Mouse (Mus musculus) neural tube, embryonic 10.5 days (tissue): ENCODE data around the gene Kctd8.
"Not testable (repeated sequence)": the region's sequence is repeated elsewhere in the genome, so short reads cannot be mapped to it uniquely, and the experiment has no call there.

Source experiments
- DNase-seq: peaks from one replicate; pipeline ENCODE4 v3.0.0-alpha.2; 2017; ENCODE audit warnings: low spot score; ENCODE audit errors: extremely low spot score

Gene Kctd8

GRCm38 (mm10) chr5:69340919-69341801, at the start of gene Kctd8:
Gene Kctd8 (minus strand): TSS chr5:69341679.
- DNase-seq: peak; percentile 74

DNA sequence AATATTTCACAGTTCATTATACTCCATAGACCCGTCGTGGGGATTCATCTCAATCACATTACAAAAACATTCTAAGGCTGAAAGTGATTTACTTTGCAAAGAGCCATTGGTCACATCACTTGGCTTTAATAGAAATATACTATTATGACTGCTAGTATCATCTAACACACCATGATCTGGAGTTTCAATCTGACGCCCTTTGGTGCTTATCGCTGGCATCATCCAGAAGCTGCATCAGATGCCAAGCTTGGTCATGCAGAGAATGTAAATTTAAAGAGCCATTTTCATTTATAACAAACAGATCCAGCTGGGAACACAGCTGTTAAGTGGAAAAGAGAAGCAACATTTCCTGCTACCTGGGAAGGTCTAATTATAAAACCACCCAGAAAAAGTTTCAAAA, 37.6 kb upstream of the Kctd8 start:
- DNase-seq: no peak

DNA sequence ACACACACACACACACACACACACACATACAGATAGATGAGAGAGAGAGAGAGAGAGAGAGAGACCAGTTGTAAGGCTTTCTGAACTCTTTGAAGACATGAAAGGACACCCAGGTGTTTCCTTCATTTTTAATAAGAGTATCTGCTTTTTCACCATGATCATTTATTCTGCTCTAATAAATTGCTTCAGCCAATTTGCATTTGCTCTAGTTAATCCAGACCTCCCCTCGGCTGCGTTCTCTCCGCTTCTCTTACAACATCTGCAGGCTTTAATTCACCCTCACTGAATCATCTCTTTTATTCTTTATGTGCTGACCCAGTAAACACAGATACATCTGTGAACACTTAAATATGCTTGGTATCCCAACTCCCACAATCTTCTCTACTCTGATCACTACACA, 9.1 kb upstream of the Kctd8 start:
- DNase-seq: no peak

GRCm38 (mm10) chr5:69340102-69340918, 1.2 kb downstream of the Kctd8 start:
- peak; percentile 62 for DNase-seq

GRCm38 (mm10) chr5:69339623-69339970, 1.9 kb downstream of the Kctd8 start:
- DNase-seq: no peak

- DNase-seq: no peak
These were observed 2.4 kb downstream of the Kctd8 start for GRCm38 (mm10) chr5:69338916-69339622.

GRCm38 (mm10) chr5:69327561-69327960, 13.9 kb downstream of the Kctd8 start:
- DNase-seq: no peak

GRCm38 (mm10) chr5:69324566-69325230, 16.8 kb downstream of the Kctd8 start:
- no peak for DNase-seq

GRCm38 (mm10) chr5:69312611-69313010, 28.9 kb downstream of the Kctd8 start:
- DNase-seq: no peak

GRCm38 (mm10) chr5:69301665-69302064, 39.8 kb downstream of the Kctd8 start:
- DNase-seq: no peak

DNA sequence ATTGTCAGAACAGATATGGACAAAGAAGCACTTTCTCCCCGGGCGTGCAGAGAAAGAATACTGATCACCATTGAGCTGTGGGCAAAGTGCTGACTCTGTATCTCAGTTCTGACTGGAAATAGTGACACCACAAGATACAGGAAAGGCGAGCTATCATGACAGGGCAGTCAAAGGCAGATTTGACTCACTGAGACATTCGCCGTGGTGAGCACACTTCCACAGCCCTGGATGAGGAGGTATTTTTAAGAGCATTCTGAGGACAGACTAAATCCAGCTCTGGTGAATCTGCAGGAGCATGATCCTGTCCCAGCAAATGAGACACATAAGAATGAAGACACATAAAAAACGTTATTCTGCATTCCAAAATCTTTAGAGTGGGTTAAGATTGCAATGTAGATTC, 49.1 kb downstream of the Kctd8 start:
- no peak for DNase-seq

DNA sequence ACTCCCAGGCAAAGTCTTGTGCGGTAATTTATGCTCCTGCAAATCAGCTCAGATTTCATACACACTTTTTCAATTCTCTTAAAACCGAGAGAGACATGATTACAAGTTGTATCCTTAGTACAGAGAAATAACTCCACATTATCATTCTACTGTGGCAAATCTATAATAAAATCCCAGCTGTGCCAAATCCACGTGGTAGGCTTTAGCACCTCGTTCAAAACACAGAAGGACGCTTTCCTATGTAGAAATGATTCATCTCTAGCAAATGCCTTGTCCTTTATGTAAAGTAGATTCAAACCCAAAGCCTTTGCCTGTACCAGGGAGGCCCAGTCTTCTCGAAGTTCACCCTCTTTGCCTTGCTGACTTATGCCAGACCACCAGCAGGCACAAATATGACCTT, 57.1 kb downstream of the Kctd8 start:
- no peak for DNase-seq

- DNase-seq: no peak
These were observed 89.1 kb downstream of the Kctd8 start for GRCm38 (mm10) chr5:69252366-69252765.

DNA sequence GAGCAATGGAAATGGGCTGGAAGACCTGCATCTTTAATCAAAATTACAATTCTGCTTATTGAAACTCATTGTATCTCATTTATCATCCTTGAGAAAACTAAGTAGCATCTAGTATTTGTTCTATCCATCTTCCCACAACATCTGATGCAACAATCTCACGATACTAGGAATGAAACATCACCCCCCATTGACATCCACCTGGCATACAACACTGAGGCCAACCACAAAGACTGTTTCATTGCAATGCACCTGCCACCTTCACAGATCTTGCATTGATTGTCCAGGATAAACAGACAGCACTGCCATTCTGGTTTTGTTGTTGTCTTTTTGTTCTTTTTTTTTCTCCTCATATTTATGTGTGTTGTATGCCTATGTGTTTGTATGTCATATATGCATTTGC, 99.5 kb downstream of the Kctd8 start:
- DNase-seq: no peak

GRCm38 (mm10) chr5:69233560-69233959, 107.9 kb downstream of the Kctd8 start:
- no peak for DNase-seq

DNA sequence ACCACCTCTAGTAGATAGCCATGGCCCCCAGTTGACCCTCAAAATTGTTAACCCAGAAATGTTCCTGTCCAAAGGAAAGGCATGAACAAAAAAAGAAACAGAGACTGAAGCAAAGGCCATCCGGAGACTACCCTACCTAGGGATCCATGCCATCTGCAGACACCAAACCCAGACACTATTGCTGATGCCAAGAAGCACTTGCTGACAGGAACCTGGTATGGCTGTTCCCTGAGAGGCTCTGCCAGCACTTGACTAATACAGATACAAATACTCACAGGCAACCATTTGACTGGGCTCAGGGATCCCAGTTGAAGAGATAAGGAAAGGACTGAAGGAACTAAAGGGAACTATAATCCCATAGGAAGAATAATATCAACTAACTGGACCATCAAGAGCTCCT, 109.8 kb downstream of the Kctd8 start:
- not testable (repeated sequence) for DNase-seq

GRCm38 (mm10) chr5:69227147-69227546, 114.3 kb downstream of the Kctd8 start:
- no peak for DNase-seq

- no peak for DNase-seq
These were observed 118.9 kb downstream of the Kctd8 start for GRCm38 (mm10) chr5:69222608-69223007.

GRCm38 (mm10) chr5:69215216-69215615, 126.3 kb downstream of the Kctd8 start:
- DNase-seq: no peak

DNA sequence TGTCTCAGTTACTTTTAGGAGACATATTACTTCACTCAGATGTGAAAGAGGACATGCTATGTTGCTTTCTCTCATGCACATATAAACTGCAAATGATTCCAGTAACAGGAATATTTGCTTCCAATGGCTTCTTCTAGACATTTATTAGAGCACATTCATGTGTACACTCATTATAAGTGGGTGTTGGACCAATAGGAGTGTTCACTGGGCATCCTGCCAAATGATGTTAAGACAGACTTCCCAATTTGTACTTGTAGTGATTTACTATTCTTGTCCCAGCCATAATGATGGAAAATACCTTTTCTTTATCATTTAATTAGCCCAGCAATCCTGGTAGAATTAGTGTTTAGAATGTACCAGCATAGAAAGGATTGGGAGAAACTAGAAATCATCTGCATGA, 132.1 kb downstream of the Kctd8 start:
- no peak for DNase-seq

- DNase-seq: no peak
These were observed 133.8 kb downstream of the Kctd8 start for GRCm38 (mm10) chr5:69207713-69208112.
